Mouse (Mus musculus) heart, adult 2 months (tissue): ENCODE measurements at regions not wholly inside any gene's neighbourhood (a gene's known extent, or its start where the extent isn't known, plus 50 kb on each side); places are given as distances from the start of the nearest gene placed in this dataset.

Experiments
- CTCF ChIP-seq: fragments of 200-600 bp; IDR thresholded peaks from 2 replicates; pipeline ENCODE4 v1.8.1; 2022; ENCODE audit warnings: antibody characterized with exemption, mild to moderate bottlenecking, moderate library complexity
- EP300 ChIP-seq: fragments of 200-500 bp; IDR thresholded peaks from 2 replicates; pipeline ENCODE4 v1.6.1; 2011; ENCODE audit warnings: low read depth, low read length, control low read depth; ENCODE audit not compliant: insufficient read depth
- POLR2A ChIP-seq: fragments of 200-500 bp; IDR thresholded peaks from 2 replicates; pipeline ENCODE4 v1.6.1; 2011; ENCODE audit warnings: mild to moderate bottlenecking, low read depth, low read length, control low read depth; ENCODE audit not compliant: insufficient read depth

GRCm38 (mm10) chr8:8054224-8054916 lies 606.7 kb downstream of the Efnb2 start:
- no peak for TF ChIP-seq EP300
- TF ChIP-seq POLR2A: no peak
- no peak for TF ChIP-seq CTCF
